Mouse (Mus musculus): ENCODE data around the gene Axdnd1. TPM values are rescaled to one million over a fixed set of nuclear protein-coding genes. Genes with fewer than 3 reads are reported as not detected.

Axdnd1 gene
- 0.13 and 0.48 TPM in 2 replicates for polyA plus RNA-seq (2016; fragmentation: Nextera tagmentation; extraction: Ambion mirVana)

DNA sequence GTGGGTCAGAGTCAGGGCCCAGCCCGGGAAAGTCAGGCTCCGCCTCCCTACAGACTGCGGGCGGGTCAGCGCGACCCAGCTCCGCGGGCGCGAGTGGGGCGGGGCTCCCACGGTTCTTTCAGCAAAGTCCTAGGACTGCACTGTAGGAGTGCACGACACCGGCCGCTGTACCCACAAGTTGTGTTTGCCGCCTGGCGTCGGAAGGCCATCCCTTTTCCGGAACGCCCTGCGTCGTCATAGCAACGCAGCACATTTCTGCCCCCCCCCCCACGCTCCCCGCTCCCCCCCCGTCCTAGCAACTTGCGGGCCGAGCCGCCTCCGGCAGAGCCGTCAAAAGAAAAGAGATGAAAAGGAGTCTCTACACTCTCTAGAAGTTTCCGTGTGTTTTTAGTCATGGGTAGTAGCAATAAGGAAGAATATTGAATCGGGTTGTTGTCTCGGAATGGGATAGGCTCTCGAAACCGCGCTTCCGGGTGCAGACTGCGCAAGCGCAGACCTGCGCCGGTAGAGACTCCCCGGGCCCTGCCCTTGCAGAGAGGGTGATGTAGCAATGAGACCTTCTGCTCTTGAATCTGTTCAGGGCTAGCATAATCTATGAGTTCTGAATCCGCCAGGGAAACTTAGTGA, at the start of gene Axdnd1:
TSS of gene Axdnd1 (minus strand) at position 489 of the 627 bp plus-strand sequence.
- WGBS: under 1% methylated on average over 43 of the region's 44 CpGs
- Histone ChIP-seq H3K27ac (ENCODE audit: poor library complexity, severe bottlenecking) (no peak within 1 kb of the TSS; the same call in 1 of the 2 replicates), H3K4me3 (peak within 1 kb of the TSS; percentile 65), H3K9ac (peak within 1 kb of the TSS; percentile 55), H3K4me1 (replicated peaks) (no peaks in the 10 kb centered on the region), H3K9me3 (replicated peaks) (peaks cover 6% of the 10 kb centered on the region; the same call in 1 of the 2 replicates), H3K27me3 (replicated peaks) (no peaks in the 10 kb centered on the region), H3K4me2 (peak within 1 kb of the TSS; percentile 67), H3K36me3 (peaks cover 4% of the 10 kb centered on the region; the same call in 1 of the 2 replicates)
- peak; percentile 94 for ATAC-seq (ENCODE audit: insufficient number of reproducible peaks, low FRiP score)

GRCm38 (mm10) chr1:156470557-156470956, 49.6 kb upstream of the Axdnd1 start:
- H3K4me3 ChIP-seq: no peak overlapping the region
- no peak for ATAC-seq (ENCODE audit: insufficient number of reproducible peaks, low FRiP score)
- H3K4me1 ChIP-seq (replicated peaks): peaks cover 28% of the 10 kb centered on the region
- 51% methylated on average over 7 of the region's 7 CpGs for WGBS
- no peaks in the 10 kb centered on the region for H3K27me3 ChIP-seq (replicated peaks)
- H3K9me3 ChIP-seq (replicated peaks): peaks cover 4% of the 10 kb centered on the region; the same call in 1 of the 2 replicates
- H3K36me3 ChIP-seq: peaks cover 22% of the 10 kb centered on the region
- 0 out of 2 replicates have a peak overlapping the region, but pooled peaks have one; percentile 31 for H3K9ac ChIP-seq
- H3K27ac ChIP-seq (ENCODE audit: poor library complexity, severe bottlenecking): no peak overlapping the region
- H3K4me2 ChIP-seq: no peak overlapping the region; the same call in 1 of the 2 replicates

GRCm38 (mm10) chr1:156468576-156468975, 47.6 kb upstream of the Axdnd1 start:
- H3K9ac ChIP-seq: no peak overlapping the region

GRCm38 (mm10) chr1:156467655-156468255, 46.8 kb upstream of the Axdnd1 start:
- 80% methylated on average over 12 of the region's 12 CpGs for WGBS
- Histone ChIP-seq H3K4me3 (no peak overlapping the region), H3K9me3 (replicated peaks) (peaks cover 4% of the 10 kb centered on the region; the same call in 1 of the 2 replicates), H3K4me1 (replicated peaks) (peaks cover 29% of the 10 kb centered on the region), H3K27ac (ENCODE audit: poor library complexity, severe bottlenecking) (no peak overlapping the region), H3K4me2 (no peak overlapping the region), H3K36me3 (peaks cover 38% of the 10 kb centered on the region), H3K9ac (no peak overlapping the region), H3K27me3 (replicated peaks) (no peaks in the 10 kb centered on the region)
- no peak for ATAC-seq (ENCODE audit: insufficient number of reproducible peaks, low FRiP score)

More at GRCm38 (mm10) chr1:156468576-156468975, 47.6 kb upstream of the Axdnd1 start:
- Histone ChIP-seq H3K4me1 (replicated peaks) (peaks cover 28% of the 10 kb centered on the region), H3K27ac (ENCODE audit: poor library complexity, severe bottlenecking) (peak overlapping the region; percentile 5; the same call in 1 of the 2 replicates), H3K36me3 (peaks cover 32% of the 10 kb centered on the region), H3K4me3 (no peak overlapping the region), H3K9me3 (replicated peaks) (peaks cover 4% of the 10 kb centered on the region; the same call in 1 of the 2 replicates), H3K27me3 (replicated peaks) (no peaks in the 10 kb centered on the region), H3K4me2 (no peak overlapping the region)
- no peak for ATAC-seq (ENCODE audit: insufficient number of reproducible peaks, low FRiP score)
- WGBS: 68% methylated on average over 3 of the region's 3 CpGs

DNA sequence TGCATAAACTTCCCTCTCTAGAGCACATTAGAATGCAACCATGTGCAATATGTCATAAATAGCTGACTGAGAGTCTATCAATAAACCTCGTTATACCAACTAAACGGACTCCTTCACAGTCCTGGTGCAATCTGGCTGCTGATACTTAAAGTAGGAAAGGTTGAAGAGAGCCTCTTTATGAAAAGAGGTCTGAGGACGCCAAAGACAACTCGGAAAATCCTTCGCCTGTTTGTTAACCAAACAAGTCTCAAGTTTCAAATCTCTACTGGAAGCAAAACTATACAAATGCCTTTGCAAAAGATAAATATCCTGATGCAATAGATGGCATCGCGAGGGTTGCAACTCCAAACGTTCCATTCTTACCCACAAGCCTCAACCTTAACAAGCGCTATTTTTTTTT, 44.0 kb upstream of the Axdnd1 start:
- H3K4me2 ChIP-seq: no peak overlapping the region
- H3K27ac ChIP-seq (ENCODE audit: poor library complexity, severe bottlenecking): no peak overlapping the region
- H3K4me3 ChIP-seq: no peak overlapping the region
- peaks cover 28% of the 10 kb centered on the region for H3K4me1 ChIP-seq (replicated peaks)
- H3K9me3 ChIP-seq (replicated peaks): peaks cover 4% of the 10 kb centered on the region; the same call in 1 of the 2 replicates
- H3K27me3 ChIP-seq (replicated peaks): no peaks in the 10 kb centered on the region
- WGBS: 88% methylated on average over 9 of the region's 9 CpGs
- peaks cover 37% of the 10 kb centered on the region for H3K36me3 ChIP-seq
- H3K9ac ChIP-seq: no peak overlapping the region
- no peak for ATAC-seq (ENCODE audit: insufficient number of reproducible peaks, low FRiP score)

DNA sequence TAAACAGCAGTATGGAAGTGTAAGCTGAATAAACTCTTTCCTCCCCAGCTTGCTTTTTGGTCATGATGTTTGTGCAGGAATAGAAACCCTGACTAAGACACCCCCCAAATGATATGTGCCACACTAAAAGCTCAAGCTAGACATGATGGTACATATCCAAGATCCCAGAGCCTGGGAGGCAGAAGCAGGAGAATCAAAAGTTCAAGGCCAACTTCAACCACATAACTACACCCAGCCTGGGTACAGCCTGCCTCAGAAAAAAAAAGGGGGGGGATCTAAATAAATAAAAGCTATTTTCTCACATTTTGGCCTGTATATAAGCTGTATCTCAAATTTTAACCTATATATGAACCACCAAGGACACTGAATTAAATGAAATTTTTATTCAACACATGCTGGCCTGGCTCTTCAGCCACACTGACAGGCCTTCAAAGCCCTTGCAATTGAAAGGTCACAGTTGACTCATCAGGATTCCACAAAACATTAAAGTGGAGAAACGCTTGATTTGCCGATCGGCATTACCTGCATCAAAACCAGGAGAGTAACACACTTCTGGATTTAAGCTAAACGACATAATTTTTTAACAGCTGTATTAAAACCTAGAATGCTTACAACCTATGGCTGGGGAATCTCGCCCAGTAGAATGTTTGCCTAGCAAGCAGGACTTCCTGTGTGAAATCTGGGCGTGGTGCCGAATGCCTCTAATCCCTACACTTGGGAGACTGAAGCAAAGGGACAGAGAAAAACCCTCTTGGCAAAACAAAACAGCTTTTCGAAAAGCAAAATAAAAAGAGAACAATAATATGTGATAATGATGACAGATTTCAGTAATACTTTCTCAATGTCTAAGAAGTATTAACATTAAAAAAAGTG, 43.3 kb upstream of the Axdnd1 start:
- no peaks in the 10 kb centered on the region for H3K27me3 ChIP-seq (replicated peaks)
- no peak overlapping the region for H3K4me2 ChIP-seq
- peaks cover 36% of the 10 kb centered on the region for H3K4me1 ChIP-seq (replicated peaks)
- no peak overlapping the region for H3K4me3 ChIP-seq
- no peak overlapping the region for H3K9ac ChIP-seq
- H3K27ac ChIP-seq (ENCODE audit: poor library complexity, severe bottlenecking): no peak overlapping the region
- H3K36me3 ChIP-seq: peaks cover 31% of the 10 kb centered on the region
- no peak for ATAC-seq (ENCODE audit: insufficient number of reproducible peaks, low FRiP score)
- H3K9me3 ChIP-seq (replicated peaks): no peaks in the 10 kb centered on the region; the same call in 1 of the 2 replicates
- WGBS: 79% methylated on average over 8 of the region's 8 CpGs

DNA sequence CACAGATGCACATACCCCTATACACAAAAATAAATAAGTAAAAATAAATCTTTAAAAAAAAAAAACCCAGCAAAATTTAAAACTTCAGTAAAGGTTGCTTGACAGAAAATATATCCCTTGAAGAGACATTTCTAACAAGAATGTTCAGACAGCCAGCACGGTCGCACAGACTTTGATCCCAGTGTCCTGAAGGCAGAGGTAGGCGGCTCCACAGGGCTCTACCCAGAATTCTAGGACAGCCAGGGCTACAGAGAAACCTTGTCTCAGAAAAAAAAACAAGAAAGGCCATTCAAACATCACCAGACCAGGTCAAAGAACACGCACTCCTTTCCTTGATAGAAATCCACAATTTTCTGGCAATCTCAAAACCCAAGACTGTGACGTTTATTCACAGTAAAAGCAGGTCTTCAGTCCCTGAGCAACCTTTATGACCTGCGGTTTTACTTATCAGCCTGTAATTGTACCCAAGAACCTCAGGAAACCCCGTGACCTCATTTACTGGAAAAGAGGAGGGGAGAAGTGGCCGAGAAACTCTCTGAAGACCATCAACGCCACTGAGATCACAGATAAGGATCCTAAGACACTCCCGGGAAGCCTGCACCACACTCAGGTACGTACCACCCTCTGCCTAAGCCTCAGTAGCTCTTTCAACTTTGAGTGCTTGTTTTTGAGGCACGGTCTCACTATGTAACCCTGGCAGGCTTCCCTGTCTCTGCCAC, 41.5 kb upstream of the Axdnd1 start:
- Histone ChIP-seq H3K4me2 (no peak overlapping the region), H3K27ac (ENCODE audit: poor library complexity, severe bottlenecking) (no peak overlapping the region), H3K9ac (no peak overlapping the region), H3K4me3 (no peak overlapping the region), H3K27me3 (replicated peaks) (no peaks in the 10 kb centered on the region), H3K4me1 (replicated peaks) (peaks cover 29% of the 10 kb centered on the region), H3K36me3 (peaks cover 33% of the 10 kb centered on the region), H3K9me3 (replicated peaks) (no peaks in the 10 kb centered on the region; the same call in 1 of the 2 replicates)
- WGBS: 52% methylated on average over 12 of the region's 12 CpGs
- ATAC-seq (ENCODE audit: insufficient number of reproducible peaks, low FRiP score): no peak

- H3K4me3 ChIP-seq: no peak overlapping the region
- no peaks in the 10 kb centered on the region; the same call in 1 of the 2 replicates for H3K9me3 ChIP-seq (replicated peaks)
- H3K27ac ChIP-seq (ENCODE audit: poor library complexity, severe bottlenecking): no peak overlapping the region
- ATAC-seq (ENCODE audit: insufficient number of reproducible peaks, low FRiP score): no peak
- no peak overlapping the region for H3K4me2 ChIP-seq
- H3K9ac ChIP-seq: no peak overlapping the region
- peaks cover 29% of the 10 kb centered on the region for H3K4me1 ChIP-seq (replicated peaks)
- peaks cover 34% of the 10 kb centered on the region for H3K36me3 ChIP-seq
- WGBS: 82% methylated on average over 6 of the region's 6 CpGs
- no peaks in the 10 kb centered on the region for H3K27me3 ChIP-seq (replicated peaks)
Observed at GRCm38 (mm10) chr1:156461036-156461435, 40.1 kb upstream of the Axdnd1 start.

DNA sequence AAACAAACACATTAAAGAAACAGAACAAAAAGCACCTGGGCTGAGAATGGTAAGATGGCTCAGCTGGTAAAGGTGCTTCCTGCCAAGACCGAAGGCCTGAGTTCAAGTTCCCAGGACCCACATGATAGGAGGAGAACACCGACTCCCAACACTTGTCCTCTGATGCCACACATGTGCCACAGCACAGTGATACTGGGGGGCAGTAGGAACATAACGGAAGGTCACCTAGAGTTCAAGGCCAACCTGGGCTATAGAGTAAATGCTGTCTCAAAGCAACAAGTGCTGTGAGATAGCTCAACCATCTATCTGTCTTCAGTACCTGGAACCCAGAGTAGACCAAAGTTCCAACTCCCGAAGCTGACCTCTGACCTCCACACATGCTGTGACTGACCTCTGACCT, 39.3 kb upstream of the Axdnd1 start:
- H3K27ac ChIP-seq (ENCODE audit: poor library complexity, severe bottlenecking): peak overlapping the region; percentile 26
- 84% methylated on average over 4 of the region's 4 CpGs for WGBS
- no peak overlapping the region for H3K4me2 ChIP-seq
- H3K4me1 ChIP-seq (replicated peaks): peaks cover 29% of the 10 kb centered on the region
- no peak overlapping the region for H3K4me3 ChIP-seq
- no peaks in the 10 kb centered on the region for H3K27me3 ChIP-seq (replicated peaks)
- no peak overlapping the region for H3K9ac ChIP-seq
- H3K9me3 ChIP-seq (replicated peaks): no peaks in the 10 kb centered on the region
- ATAC-seq (ENCODE audit: insufficient number of reproducible peaks, low FRiP score): no peak
- peaks cover 32% of the 10 kb centered on the region for H3K36me3 ChIP-seq

GRCm38 (mm10) chr1:156459690-156460089, 38.7 kb upstream of the Axdnd1 start:
- 0 out of 2 replicates have a peak, but pooled peaks have one; percentile 51 for ATAC-seq (ENCODE audit: insufficient number of reproducible peaks, low FRiP score)
- Histone ChIP-seq H3K27me3 (replicated peaks) (no peaks in the 10 kb centered on the region), H3K4me2 (no peak overlapping the region), H3K9ac (no peak overlapping the region), H3K9me3 (replicated peaks) (no peaks in the 10 kb centered on the region), H3K4me3 (no peak overlapping the region), H3K4me1 (replicated peaks) (peaks cover 35% of the 10 kb centered on the region), H3K36me3 (peaks cover 32% of the 10 kb centered on the region), H3K27ac (ENCODE audit: poor library complexity, severe bottlenecking) (peak overlapping the region; percentile 26)
- 32% methylated on average over 3 of the region's 3 CpGs for WGBS
